Mouse (Mus musculus) kidney, adult 18-20 months (tissue): ENCODE results near the gene Tpcn1.
A peak's percentile ranks its signal among the peaks of the same experiment; 100 is the strongest.

Experiments
- DNase-seq: peaks from one replicate; pipeline ENCODE4 v3.0.0; 2021

Tpcn1 gene

GRCm38 (mm10) chr5:120588569-120589094 is at the start of gene Tpcn1, which contains the start of gene Iqcd:
Gene Tpcn1 (minus strand): TSS chr5:120588673.
Gene Iqcd (plus strand): TSS chr5:120589016.
- DNase-seq = peak; percentile 99

GRCm38 (mm10) chr5:120635633-120636032 is 47.2 kb upstream of the Tpcn1 start:
- no peak for DNase-seq

- no peak for DNase-seq
Observed at GRCm38 (mm10) chr5:120634860-120635259, 46.4 kb upstream of the Tpcn1 start.

GRCm38 (mm10) chr5:120634131-120634530 is 45.7 kb upstream of the Tpcn1 start, which contains the start of gene Cfap73:
Gene Cfap73 (minus strand): TSS chr5:120634235.
- no peak for DNase-seq

- DNase-seq = no peak
Observed at GRCm38 (mm10) chr5:120631892-120632291, 43.4 kb upstream of the Tpcn1 start.

GRCm38 (mm10) chr5:120631128-120631527 is 42.7 kb upstream of the Tpcn1 start:
- DNase-seq = no peak

GRCm38 (mm10) chr5:120628624-120629023 is 40.2 kb upstream of the Tpcn1 start:
- no peak for DNase-seq

- no peak for DNase-seq
Observed at GRCm38 (mm10) chr5:120627515-120628300, 39.2 kb upstream of the Tpcn1 start.

- no peak for DNase-seq
Observed at GRCm38 (mm10) chr5:120626399-120626798, 37.9 kb upstream of the Tpcn1 start.

- no peak for DNase-seq
Observed at GRCm38 (mm10) chr5:120624427-120624826, 36.0 kb upstream of the Tpcn1 start.

GRCm38 (mm10) chr5:120622198-120622851 is 33.9 kb upstream of the Tpcn1 start:
- DNase-seq = no peak

GRCm38 (mm10) chr5:120621846-120622197 is 33.3 kb upstream of the Tpcn1 start:
- no peak for DNase-seq

- peak; percentile 66 for DNase-seq
Observed at GRCm38 (mm10) chr5:120621078-120621765, 32.7 kb upstream of the Tpcn1 start.

- DNase-seq = peak; percentile 85
Observed at GRCm38 (mm10) chr5:120620375-120621077, 32.1 kb upstream of the Tpcn1 start.

- peak; percentile 64 for DNase-seq
Observed at GRCm38 (mm10) chr5:120619201-120619600, 30.7 kb upstream of the Tpcn1 start.

- no peak for DNase-seq
Observed at GRCm38 (mm10) chr5:120618778-120619177, 30.3 kb upstream of the Tpcn1 start.

- DNase-seq = no peak
Observed at GRCm38 (mm10) chr5:120615903-120616302, 27.4 kb upstream of the Tpcn1 start.

- peak; percentile 100 for DNase-seq
Observed at GRCm38 (mm10) chr5:120612822-120613604, 24.5 kb upstream of the Tpcn1 start.

- DNase-seq = peak; percentile 100
Observed at GRCm38 (mm10) chr5:120612442-120612821, 24.0 kb upstream of the Tpcn1 start, which contains the start of the genes Rita1 and Ddx54. Gene Rita1 (minus strand): TSS chr5:120612589. Gene Ddx54 (plus strand): TSS chr5:120612739.

- DNase-seq = no peak
Observed at GRCm38 (mm10) chr5:120611416-120611815, 22.9 kb upstream of the Tpcn1 start.

GRCm38 (mm10) chr5:120610906-120611305 is 22.4 kb upstream of the Tpcn1 start:
- DNase-seq = peak; percentile 27
